ENCODE assay signal across 8 mouse cellular contexts in the genomic region with DNA sequence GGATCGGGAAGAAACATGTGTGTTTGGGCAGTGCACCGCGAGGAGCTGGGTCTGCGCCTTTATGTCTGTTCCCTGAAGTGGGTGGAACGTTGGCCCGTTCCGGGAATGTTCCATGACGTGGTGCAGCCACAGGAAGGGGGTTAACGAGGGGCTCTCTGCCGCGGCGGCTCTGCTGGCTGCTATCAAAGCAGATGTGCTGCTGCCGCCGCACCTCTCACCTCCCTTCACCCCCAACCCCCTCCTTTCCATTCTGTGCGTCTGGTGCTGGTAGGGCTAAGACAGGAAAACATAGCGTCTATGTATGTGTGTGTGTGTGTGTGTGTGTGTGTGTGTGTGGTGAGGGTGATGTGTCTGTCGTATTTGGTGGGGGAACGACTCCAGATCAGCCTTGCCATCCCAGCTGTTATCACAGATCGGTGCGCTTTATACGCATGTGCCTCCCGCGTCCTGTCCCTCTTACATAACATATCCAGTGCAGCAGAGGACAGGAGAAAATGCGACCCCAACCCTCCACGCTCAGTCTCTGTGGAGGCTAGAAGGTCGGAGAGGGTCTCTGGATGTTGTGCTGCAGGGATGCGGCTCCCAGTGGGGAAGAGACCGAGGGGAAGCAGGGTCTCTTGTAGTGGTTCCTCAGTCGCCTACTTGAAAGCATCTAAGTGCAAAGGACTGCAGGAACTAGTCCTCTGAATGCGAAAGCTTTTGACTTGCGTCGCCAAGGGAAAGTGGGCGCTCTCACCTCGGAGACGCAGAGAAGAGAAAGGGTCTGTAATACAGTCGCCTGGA. TPM values are rescaled to one million over a fixed set of nuclear protein-coding genes. Genes with fewer than 3 reads are reported as not detected.
A peak's percentile ranks its signal among the peaks of the same experiment; 100 is the strongest.
DNase-seq lines count a peak whose midpoint lies in the region; ATAC-seq and TF ChIP-seq lines count a peak whose summit lies in the region.

No protein-coding gene starts in this region.

- no peaks in the 10 kb centered on the region; a peak in 1 of 4 replicates for H3K4me1 ChIP-seq in ES-E14 (ENCODE audit: control insufficient read depth in 2 of 2, insufficient read depth in 2 of 2, low read length in 2 of 2, poor library complexity in 1 of 2)
- H3K4me1 ChIP-seq in hindbrain, embryonic 12.5 days = no peaks in the 10 kb centered on the region
- no peaks in the 10 kb centered on the region for H3K4me1 ChIP-seq in lung, postnatal 0 days (ENCODE audit: insufficient read depth, low read depth, low read length)
- peaks cover 7% of the 10 kb centered on the region for H3K4me1 ChIP-seq in thymus, adult 2 months (replicated peaks; ENCODE audit: control insufficient read depth, insufficient read depth, low read length)

- in situ Hi-C loops in ES-E14 (cut with MboI; ENCODE audit: low sequenced_read_pairs in 2 of 2, unreplicated experiment in 2 of 2) = no loop called here

- H3K27me3 ChIP-seq in hindbrain, embryonic 12.5 days = 0 out of 2 replicates have a peak, but pooled peaks cover 4% of the 10 kb centered on the region
- no peaks in the 10 kb centered on the region for H3K27me3 ChIP-seq in lung, postnatal 0 days (replicated peaks; ENCODE audit: insufficient read depth, low read length)
- no peaks in the 10 kb centered on the region for H3K27me3 ChIP-seq in thymus, adult 2 months (ENCODE audit: control insufficient read depth, insufficient read depth, low read length)

- under 1% methylated on average over 36 of the region's 36 CpGs for WGBS in hindbrain, embryonic 12.5 days
- 0% methylated on average over 36 of the region's 36 CpGs for WGBS in lung, postnatal 0 days
- under 1% methylated on average over 36 of the region's 36 CpGs for WGBS in thymus, adult 2 months

- no peaks in the 10 kb centered on the region for H3K36me3 ChIP-seq in ES-E14 (ENCODE audit: control insufficient read depth, insufficient read depth, low read length, poor library complexity, severe bottlenecking)
- no peaks in the 10 kb centered on the region for H3K36me3 ChIP-seq in hindbrain, embryonic 12.5 days
- no peaks in the 10 kb centered on the region for H3K36me3 ChIP-seq in lung, postnatal 0 days (ENCODE audit: insufficient read depth, low read length)
- no peaks in the 10 kb centered on the region for H3K36me3 ChIP-seq in thymus, adult 2 months (ENCODE audit: control insufficient read depth, insufficient read depth, low read length)

- no peak overlapping the region for H3K27ac ChIP-seq in ES-E14 (ENCODE audit: insufficient read depth, low read depth, low read length, poor library complexity, severe bottlenecking)
- peak overlapping the region; percentile 99 for H3K27ac ChIP-seq in hindbrain, embryonic 12.5 days
- H3K27ac ChIP-seq in lung, postnatal 0 days (ENCODE audit: low read length) = peak overlapping the region; percentile 99
- H3K27ac ChIP-seq in thymus, adult 2 months (ENCODE audit: control insufficient read depth, insufficient read depth, low read length) = peak overlapping the region; percentile 97

- no peaks in the 10 kb centered on the region for H3K9me3 ChIP-seq in ES-E14 (ENCODE audit: control insufficient read depth, insufficient read depth, low read depth, low read length)
- no peaks in the 10 kb centered on the region for H3K9me3 ChIP-seq in hindbrain, embryonic 12.5 days (replicated peaks)
- no peaks in the 10 kb centered on the region for H3K9me3 ChIP-seq in lung, postnatal 0 days (ENCODE audit: low read length)

- TF ChIP-seq CTCF in lung, postnatal 0 days (IDR thresholded peaks at IDR 0.05) = no peak
- peak; percentile 17; the same call in 1 of the 2 replicates for TF ChIP-seq CTCF in thymus, adult 2 months (IDR thresholded peaks at IDR 0.05; ENCODE audit: borderline replicate concordance, control insufficient read depth, extremely low read depth, insufficient read depth, low read length, poor library complexity)

- H3K9ac ChIP-seq in ES-E14 (ENCODE audit: insufficient read depth, low read depth, low read length, poor library complexity, severe bottlenecking) = peak overlapping the region; percentile 45
- H3K9ac ChIP-seq in hindbrain, embryonic 12.5 days = peak overlapping the region; percentile 79
- H3K9ac ChIP-seq in lung, postnatal 0 days (replicated peaks; ENCODE audit: low read depth) = peak overlapping the region; percentile 92

- TF ChIP-seq EP300 in lung, postnatal 0 days (IDR thresholded peaks at IDR 0.05) = peak; percentile 79

- TF ChIP-seq POLR2A in thymus, adult 2 months (IDR thresholded peaks at IDR 0.05; ENCODE audit: control insufficient read depth, extremely low read depth, insufficient read depth, low read length, poor library complexity) = peak; percentile 89

- peak overlapping the region; percentile 72 to 77 for H3K4me3 ChIP-seq in ES-E14 (ENCODE audit: insufficient read depth in 1 of 2, low read depth in 1 of 2, low read length in 2 of 2, poor library complexity in 1 of 2, severe bottlenecking in 1 of 2)
- peak overlapping the region; percentile 70 for H3K4me3 ChIP-seq in hindbrain, embryonic 12.5 days
- H3K4me3 ChIP-seq in lung, postnatal 0 days (ENCODE audit: low read depth, low read length) = peak overlapping the region; percentile 95
- peak overlapping the region; percentile 79 for H3K4me3 ChIP-seq in thymus, adult 2 months (ENCODE audit: control insufficient read depth, insufficient read depth, low read length)

- no peak for DNase-seq in ES-E14 (ENCODE audit: low read depth, low spot score)
- peak; percentile 82 for DNase-seq in cerebellum, adult 9-10 months
- peak; percentile 70 to 83 for DNase-seq in frontal cortex, postnatal 14 days (ENCODE audit: low spot score in 2 of 2)
- DNase-seq in layer of hippocampus, postnatal 14 days (ENCODE audit: low spot score in 2 of 2) = peak; percentile 84 to 87
- peak; percentile 87 for DNase-seq in lung, postnatal 0 days (ENCODE audit: low spot score)
- DNase-seq in ovary, postnatal 10 days (ENCODE audit: low spot score) = peak; percentile 22
- peak; percentile 93 for DNase-seq in thymus, adult 2 months

- peak overlapping the region; percentile 95 for H3K4me2 ChIP-seq in hindbrain, embryonic 12.5 days (replicated peaks)
- peak overlapping the region; percentile 95 for H3K4me2 ChIP-seq in lung, postnatal 0 days (replicated peaks; ENCODE audit: low read depth, low read length)

- peak; percentile 69 for ATAC-seq in hindbrain, embryonic 12.5 days (ENCODE audit: low FRiP score)
- ATAC-seq in lung, postnatal 0 days = peak; percentile 48

TF ChIP-seq in ES-E14, 5 proteins besides CTCF, POLR2A, EP300 and RAD21:
- TF ChIP-seq ZNF384 (IDR thresholded peaks at IDR 0.05; ENCODE audit: low read depth, low read length) (no peak), ZC3H11A (IDR thresholded peaks at IDR 0.05; ENCODE audit: borderline replicate concordance, low read depth, low read length) (no peak)

RNA-seq across cellular contexts. Expression of a gene that starts 1.8 kb away (rescaled TPM):
- total RNA-seq in ES-E14 (2012; rRNA removed) = 1.2 and 2.3 TPM in 2 replicates
- polyA plus RNA-seq in hindbrain, embryonic 12.5 days (2016; fragmentation: Nextera tagmentation; extraction: Ambion mirVana) = 6.5 and 8.3 TPM in 2 replicates
- total RNA-seq in layer of hippocampus, postnatal 14 days (2021) = 100 to 1,000 TPM; 216 to 243 TPM
- 4.5 and 6.2 TPM in 2 replicates for polyA plus RNA-seq in lung, postnatal 0 days (2015; fragmentation: Nextera tagmentation; extraction: Ambion mirVana)
- 26.4 and 32.0 TPM in 2 replicates for polyA plus RNA-seq in thymus, adult 2 months (2012; rRNA removed)
